Mouse (Mus musculus): ENCODE measurements around the gene E430018J23Rik. TPM values are rescaled to one million over a fixed set of nuclear protein-coding genes. Genes with fewer than 3 reads are reported as not detected.

E430018J23Rik gene
- polyA plus RNA-seq (2017; shearing (Covaris generic)) = 7.4 TPM

GRCm38 (mm10) chr7:127393157-127393943 is at the start of gene E430018J23Rik:
Gene E430018J23Rik, minus strand, starts transcription at chr7:127393629.

DNA sequence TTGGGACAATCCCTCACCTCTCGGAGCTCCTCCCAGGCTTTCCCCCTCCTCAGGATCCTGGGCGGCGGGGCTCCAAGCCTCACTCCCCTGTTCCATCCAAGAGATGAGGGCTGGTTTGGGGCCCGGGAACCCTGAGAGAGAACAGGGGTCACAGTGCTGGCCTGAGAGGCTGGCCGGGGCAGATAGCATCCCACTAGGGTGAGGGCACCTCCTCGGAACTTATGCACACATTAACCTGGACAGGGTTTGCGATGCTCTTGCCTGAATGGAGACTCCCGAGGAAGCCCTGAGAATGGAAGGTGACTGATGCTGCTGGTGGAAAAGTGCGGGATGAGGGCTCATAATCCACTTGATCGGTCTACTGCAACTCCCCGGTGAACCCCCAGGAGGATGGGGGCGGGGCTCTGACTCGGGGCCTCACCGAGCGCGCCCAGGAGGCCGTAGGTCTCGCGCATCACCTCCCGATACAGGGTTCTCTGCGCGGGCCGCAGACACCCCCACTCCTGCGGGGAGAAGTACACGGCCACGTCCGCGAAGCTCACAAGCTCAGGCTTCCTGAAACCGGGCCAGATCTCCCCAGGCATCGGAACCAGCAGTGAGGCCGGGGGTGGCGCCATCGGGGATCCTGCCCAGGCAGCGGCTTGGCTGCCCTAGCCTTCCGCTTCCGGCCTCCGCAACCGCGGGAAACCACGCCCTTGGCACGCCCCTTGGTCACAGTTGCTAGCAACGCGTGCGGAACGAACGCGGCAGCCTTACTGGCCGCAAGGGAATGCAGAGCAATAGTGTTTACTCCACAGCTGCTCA is 28.2 kb upstream of the E430018J23Rik start, which contains the start of gene Zfp688:
TSS of gene Zfp688 (minus strand) at position 681 of the 804 bp plus-strand sequence.

GRCm38 (mm10) chr7:127406002-127406987 is 12.9 kb upstream of the E430018J23Rik start, which contains the start of gene Zfp764:
Gene Zfp764, minus strand, starts transcription at chr7:127406822.

DNA sequence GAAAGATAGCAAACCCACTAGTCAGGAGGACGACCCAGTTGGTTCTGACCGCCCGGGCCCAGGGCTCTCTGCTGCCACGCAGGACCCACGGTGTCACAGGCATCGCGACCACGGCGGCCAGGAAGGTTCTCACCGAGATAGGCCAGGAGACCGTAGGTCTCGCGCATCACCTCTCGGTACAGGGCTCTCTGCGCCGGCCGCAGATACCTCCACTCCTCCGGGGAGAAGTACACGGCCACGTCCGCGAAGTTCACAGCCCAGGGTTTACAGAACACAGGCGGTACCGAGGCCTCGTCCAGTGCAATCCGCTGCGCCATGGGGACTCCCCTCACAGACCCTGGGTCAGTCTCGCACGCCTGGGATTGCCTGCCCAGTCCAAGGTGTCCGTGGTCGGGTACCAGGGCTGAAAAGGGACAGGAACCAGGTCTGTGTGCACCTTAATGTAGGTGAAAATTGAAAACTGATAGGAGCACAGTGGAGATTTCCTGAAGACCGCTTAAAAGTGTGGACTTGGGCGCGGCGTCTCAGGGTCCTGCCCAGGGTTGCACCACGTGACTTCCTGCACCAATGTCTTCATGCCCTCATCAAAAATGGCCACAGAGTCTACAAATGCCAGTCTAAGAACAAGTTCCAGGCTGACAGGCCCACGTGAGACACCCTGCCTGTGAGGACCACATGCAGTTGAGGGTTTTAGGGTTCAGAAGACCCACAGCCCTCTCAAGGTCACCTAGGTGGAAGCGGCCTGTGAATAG is 6.6 kb downstream of the E430018J23Rik start, which contains the start of gene 9130019O22Rik:
TSS of gene 9130019O22Rik (minus strand) at position 526 of the 752 bp plus-strand sequence.

DNA sequence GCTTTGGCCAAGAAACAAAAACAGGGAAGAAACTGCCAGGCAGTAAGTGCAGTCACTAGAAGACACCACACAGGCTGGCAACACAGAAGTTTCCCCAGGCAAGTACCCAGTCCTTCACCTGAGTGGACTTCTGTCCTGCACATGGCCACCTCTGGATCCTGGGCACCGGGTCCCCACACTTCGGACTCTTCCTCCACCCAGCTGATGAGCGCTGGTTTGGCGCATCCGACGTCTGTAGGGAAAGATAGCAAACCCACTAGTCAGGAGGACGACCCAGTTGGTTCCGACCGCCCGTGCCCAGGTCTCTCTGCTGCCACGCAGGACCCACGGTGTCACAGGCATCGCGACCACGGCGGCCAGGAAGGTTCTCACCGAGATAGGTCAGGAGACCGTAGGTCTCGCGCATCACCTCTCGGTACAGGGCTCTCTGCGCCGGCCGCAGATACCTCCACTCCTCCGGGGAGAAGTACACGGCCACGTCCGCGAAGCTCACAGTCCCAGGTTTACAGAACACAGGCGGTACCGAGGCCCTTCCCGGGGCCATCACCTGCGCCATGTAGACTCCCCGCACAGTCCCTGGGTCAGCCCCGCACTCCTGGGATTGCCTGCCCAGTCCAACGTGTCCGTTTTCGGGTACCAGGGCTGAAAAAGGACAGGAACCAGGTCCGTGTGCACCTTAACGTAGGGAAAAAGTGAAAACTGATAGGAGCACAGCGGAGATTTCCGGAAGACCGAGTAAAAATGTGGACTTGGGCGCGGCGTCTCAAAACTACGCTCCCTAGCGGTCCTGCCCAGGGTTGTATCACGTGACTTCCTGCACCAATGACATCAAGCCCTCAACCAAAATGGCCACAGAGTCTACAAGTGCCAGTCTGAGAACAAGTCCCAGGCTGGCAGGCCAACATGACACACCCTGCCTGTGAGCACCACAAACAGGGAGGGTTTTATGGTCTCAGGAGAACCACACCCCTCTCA is 17.9 kb downstream of the E430018J23Rik start, which contains the start of gene Zfp747:
TSS of gene Zfp747 (minus strand) at position 780 of the 975 bp plus-strand sequence.

DNA sequence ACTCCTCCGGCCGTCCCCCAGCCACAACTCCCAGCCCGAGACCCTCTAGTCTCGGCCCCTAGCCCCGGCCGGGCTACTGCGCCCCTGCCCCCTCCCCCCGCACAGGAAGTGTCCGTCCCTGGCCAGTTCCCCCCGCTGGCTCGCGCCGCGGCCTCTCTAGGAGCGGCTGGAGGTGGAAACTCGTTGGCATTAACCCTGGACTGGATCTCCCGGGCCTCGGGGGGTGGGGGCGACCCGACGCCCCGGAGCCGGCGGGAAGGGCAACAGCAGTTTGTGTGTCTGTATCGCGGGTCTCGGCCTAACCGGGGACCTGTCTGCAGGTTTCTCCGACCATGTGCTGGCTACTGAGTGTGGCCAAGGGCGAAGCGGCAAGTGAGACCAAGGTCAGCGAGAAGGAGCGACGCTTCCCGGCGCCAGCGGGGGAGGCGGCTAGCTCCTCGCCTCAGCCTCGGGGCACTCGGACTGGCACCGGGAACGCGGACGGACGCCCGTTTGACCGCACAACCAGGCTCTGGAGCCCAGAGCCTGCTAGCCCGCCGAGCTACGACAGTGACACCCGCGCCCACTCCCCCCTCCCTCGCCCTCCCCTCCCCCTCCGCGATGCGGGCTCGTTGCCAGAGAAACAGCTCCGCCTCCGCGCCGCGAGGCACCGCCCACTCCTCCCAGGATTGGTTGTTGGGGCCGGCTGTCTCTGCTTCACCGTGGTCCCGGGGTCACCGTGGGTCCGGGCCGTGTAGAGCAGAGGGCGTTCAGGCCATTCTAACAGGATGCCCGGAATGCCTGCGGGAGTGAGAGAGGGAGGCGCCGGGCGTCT is 47.7 kb downstream of the E430018J23Rik start, which contains the start of gene Zfp768:
TSS of gene Zfp768 (minus strand) at position 78 of the 814 bp plus-strand sequence.

Other genes with a start within 250 kb of the E430018J23Rik start
- gene Cd2bp2, start 197.6 kb downstream of the E430018J23Rik start, polyA plus RNA-seq (2017; shearing (Covaris generic)) = 89.7 TPM
- 11.7 TPM for gene Tbc1d10b, start 185.2 kb downstream of the E430018J23Rik start, polyA plus RNA-seq (2017; shearing (Covaris generic))
- 18.9 TPM for gene Mylpf, start 184.7 kb downstream of the E430018J23Rik start, polyA plus RNA-seq (2017; shearing (Covaris generic))
- gene Zfp553, start 160.6 kb downstream of the E430018J23Rik start, polyA plus RNA-seq (2017; shearing (Covaris generic)) = 26.7 TPM
- 480 TPM for gene Sept1, start 160.5 kb downstream of the E430018J23Rik start, polyA plus RNA-seq (2017; shearing (Covaris generic))
- 1.8 TPM for gene Zfp771, start 149.4 kb downstream of the E430018J23Rik start, polyA plus RNA-seq (2017; shearing (Covaris generic))
- 36.1 TPM for gene Dctpp1, start 132.9 kb downstream of the E430018J23Rik start, polyA plus RNA-seq (2017; shearing (Covaris generic))
- gene Sephs2, start 119.6 kb downstream of the E430018J23Rik start, polyA plus RNA-seq (2017; shearing (Covaris generic)) = 31.6 TPM
- 462 TPM for gene Itgal, start 97.4 kb downstream of the E430018J23Rik start, polyA plus RNA-seq (2017; shearing (Covaris generic))
- 0.49 TPM for gene Zfp768, start 48.0 kb downstream of the E430018J23Rik start, polyA plus RNA-seq (2017; shearing (Covaris generic))
- 20.8 TPM for gene Zfp747, start 17.6 kb downstream of the E430018J23Rik start, polyA plus RNA-seq (2017; shearing (Covaris generic))
- 9.6 TPM for gene 9130019O22Rik, start 6.5 kb downstream of the E430018J23Rik start, polyA plus RNA-seq (2017; shearing (Covaris generic))
- 15.9 TPM for gene Zfp764, start 13.2 kb upstream of the E430018J23Rik start, polyA plus RNA-seq (2017; shearing (Covaris generic))
- 52.8 TPM for gene Zfp688, start 28.4 kb upstream of the E430018J23Rik start, polyA plus RNA-seq (2017; shearing (Covaris generic))
- 10.1 TPM for gene Zfp689, start 55.5 kb upstream of the E430018J23Rik start, polyA plus RNA-seq (2017; shearing (Covaris generic))
- gene Prr14, start 66.0 kb upstream of the E430018J23Rik start, polyA plus RNA-seq (2017; shearing (Covaris generic)) = 156 TPM
- gene Fbrs, start 85.6 kb upstream of the E430018J23Rik start, polyA plus RNA-seq (2017; shearing (Covaris generic)) = 9.0 TPM
- gene Srcap, start 118.4 kb upstream of the E430018J23Rik start, polyA plus RNA-seq (2017; shearing (Covaris generic)) = 85.5 TPM
- 9.0 TPM for gene Gm42715, start 126.0 kb upstream of the E430018J23Rik start, polyA plus RNA-seq (2017; shearing (Covaris generic))
- 12.7 TPM for gene Tmem265, start 167.8 kb upstream of the E430018J23Rik start, polyA plus RNA-seq (2017; shearing (Covaris generic))
- 100 TPM for gene Phkg2, start 179.7 kb upstream of the E430018J23Rik start, polyA plus RNA-seq (2017; shearing (Covaris generic))
- gene Ccdc189, start 195.0 kb upstream of the E430018J23Rik start, polyA plus RNA-seq (2017; shearing (Covaris generic)) = 0.95 TPM
- gene Rnf40, start 195.1 kb upstream of the E430018J23Rik start, polyA plus RNA-seq (2017; shearing (Covaris generic)) = 171 TPM
- 1.1 TPM for gene Zfp629, start 222.2 kb upstream of the E430018J23Rik start, polyA plus RNA-seq (2017; shearing (Covaris generic))